Mouse (Mus musculus): Measurements from ENCODE around the gene Olfr1056. TPM values are rescaled to one million over a fixed set of nuclear protein-coding genes. Genes with fewer than 3 reads are reported as not detected.

Olfr1056 gene
- total and polyA plus RNA-seq, 2 experiments = not detected

DNA sequence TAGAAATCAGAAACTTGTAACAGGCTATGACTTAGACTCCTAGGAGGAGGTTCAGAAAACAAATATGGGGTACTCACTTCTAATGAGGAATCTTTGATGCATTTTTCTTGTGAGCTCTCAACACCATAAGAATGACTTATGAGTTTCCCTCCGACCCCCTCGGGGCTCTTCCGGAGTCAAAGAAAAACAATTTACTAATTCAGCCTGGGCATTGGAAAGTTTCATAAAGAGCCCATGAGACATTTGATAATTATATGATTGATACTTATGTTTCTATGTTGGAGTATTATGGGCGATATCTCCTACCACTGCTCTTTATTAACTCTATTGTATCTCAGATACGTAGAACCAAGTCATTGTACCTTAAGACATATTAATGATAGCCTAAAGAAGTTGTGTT, 12.1 kb downstream of the Olfr1056 start, which contains the start of gene Olfr1055:
Gene Olfr1055 (minus strand): TSS at position 101 of the 400 bp plus-strand sequence.
- no peak for DNase-seq (ENCODE audit: extremely low read depth, low read depth, low spot score)
- no peak for TF ChIP-seq CTCF (IDR thresholded peaks at IDR 0.05; ENCODE audit: low read depth, low read length)
- TF ChIP-seq POLR2A (IDR thresholded peaks at IDR 0.05; ENCODE audit: extremely low read depth, insufficient read depth, low read length) = no peak

DNA sequence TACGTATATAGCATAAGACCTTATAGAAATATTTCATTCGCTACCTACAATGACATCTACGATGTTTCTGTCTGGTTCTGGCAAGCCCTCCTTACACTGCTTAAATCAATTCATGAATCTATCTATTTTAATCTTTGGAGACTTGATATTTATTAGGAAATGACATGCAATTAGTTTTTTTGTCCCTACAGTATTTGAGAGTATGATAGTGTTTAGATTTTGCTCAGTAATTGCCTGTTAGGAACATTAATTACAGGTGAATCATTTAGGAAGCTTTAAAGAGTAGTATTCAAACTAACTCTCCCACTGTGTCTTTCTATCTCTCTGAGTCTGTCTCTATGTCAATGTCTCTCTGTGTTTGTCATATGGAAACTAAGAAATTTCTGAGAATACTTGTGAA, 26.9 kb downstream of the Olfr1056 start, which contains the start of gene Olfr1054:
Gene Olfr1054 (minus strand): TSS at position 101 of the 400 bp plus-strand sequence.
- no peak for DNase-seq (ENCODE audit: extremely low read depth, low read depth, low spot score)
- TF ChIP-seq POLR2A (IDR thresholded peaks at IDR 0.05; ENCODE audit: extremely low read depth, insufficient read depth, low read length) (no peak), CTCF (IDR thresholded peaks at IDR 0.05; ENCODE audit: low read depth, low read length) (no peak)
- 83% methylated on average over 3 of the region's 3 CpGs for WGBS
- Histone ChIP-seq H3K36me3 (ENCODE audit: control insufficient read depth, insufficient read depth, low read length) (no peaks in the 10 kb centered on the region), H3K4me1 (ENCODE audit: control insufficient read depth, insufficient read depth, low read length) (no peaks in the 10 kb centered on the region), H3K27me3 (ENCODE audit: control insufficient read depth, insufficient read depth, low read length) (no peaks in the 10 kb centered on the region), H3K9ac (ENCODE audit: low read depth, low read length) (no peak within 1 kb of the TSS), H3K27ac (replicated peaks; ENCODE audit: insufficient read depth, low read depth, low read length) (no peak within 1 kb of the TSS), H3K4me3 (ENCODE audit: insufficient read depth, low read depth, low read length) (no peak within 1 kb of the TSS), H3K79me2 (ENCODE audit: control insufficient read depth, insufficient read depth, low read length) (no peaks in the 10 kb centered on the region)

More for the DNA sequence above, 12.1 kb downstream of the Olfr1056 start, which contains the start of gene Olfr1055:
- no peak within 1 kb of the TSS for H3K27ac ChIP-seq (replicated peaks; ENCODE audit: insufficient read depth, low read depth, low read length)
- H3K36me3 ChIP-seq (ENCODE audit: control insufficient read depth, insufficient read depth, low read length) = no peaks in the 10 kb centered on the region
- no peaks in the 10 kb centered on the region for H3K4me1 ChIP-seq (ENCODE audit: control insufficient read depth, insufficient read depth, low read length)
- no peak within 1 kb of the TSS for H3K9ac ChIP-seq (ENCODE audit: low read depth, low read length)
- H3K79me2 ChIP-seq (ENCODE audit: control insufficient read depth, insufficient read depth, low read length) = no peaks in the 10 kb centered on the region
- no peak within 1 kb of the TSS for H3K4me3 ChIP-seq (ENCODE audit: insufficient read depth, low read depth, low read length)
- H3K27me3 ChIP-seq (ENCODE audit: control insufficient read depth, insufficient read depth, low read length) = no peaks in the 10 kb centered on the region
- WGBS = 85% methylated on average over 5 of the region's 5 CpGs

DNA sequence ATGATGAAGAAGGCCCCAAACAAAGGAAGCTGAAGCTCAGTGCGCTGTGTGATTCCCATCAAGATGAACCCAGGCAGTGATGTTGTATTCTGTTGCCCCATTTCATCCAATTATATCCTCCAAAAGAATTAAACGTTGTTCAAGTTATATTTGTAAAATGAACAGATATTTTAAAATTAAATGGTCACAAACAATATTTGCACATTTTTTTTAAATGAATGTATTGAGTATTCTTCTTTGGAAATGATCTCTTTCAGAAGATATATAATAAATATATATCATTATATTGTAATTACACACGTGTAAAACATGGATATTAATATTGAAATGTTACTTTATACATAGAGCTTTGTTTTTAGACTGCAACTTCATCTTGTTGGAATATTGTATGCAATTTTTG, 47.1 kb downstream of the Olfr1056 start, which contains the start of gene Olfr1053:
Gene Olfr1053 (minus strand): TSS at position 101 of the 400 bp plus-strand sequence.
- WGBS = 57% methylated on average over 3 of the region's 3 CpGs
- Histone ChIP-seq H3K9ac (ENCODE audit: low read depth, low read length) (no peak within 1 kb of the TSS), H3K27me3 (ENCODE audit: control insufficient read depth, insufficient read depth, low read length) (no peaks in the 10 kb centered on the region), H3K4me1 (ENCODE audit: control insufficient read depth, insufficient read depth, low read length) (no peaks in the 10 kb centered on the region), H3K4me3 (ENCODE audit: insufficient read depth, low read depth, low read length) (no peak within 1 kb of the TSS), H3K79me2 (ENCODE audit: control insufficient read depth, insufficient read depth, low read length) (no peaks in the 10 kb centered on the region), H3K27ac (replicated peaks; ENCODE audit: insufficient read depth, low read depth, low read length) (no peak within 1 kb of the TSS), H3K36me3 (ENCODE audit: control insufficient read depth, insufficient read depth, low read length) (no peaks in the 10 kb centered on the region)
- DNase-seq (ENCODE audit: extremely low read depth, low read depth, low spot score) = no peak
- TF ChIP-seq CTCF (IDR thresholded peaks at IDR 0.05; ENCODE audit: low read depth, low read length) = no peak

Other genes starting within 250 kb of the Olfr1056 start
- gene Olfr1039, start 226.5 kb downstream of the Olfr1056 start, total RNA-seq (2014; rRNA removed) = not detected in 2 replicates
- gene Olfr1039, start 226.5 kb downstream of the Olfr1056 start, polyA plus RNA-seq (2012; rRNA removed) = not detected in 2 replicates
- gene Olfr1040, start 215.7 kb downstream of the Olfr1056 start, total RNA-seq (2014; rRNA removed) = not detected in 2 replicates
- not detected in 2 replicates for gene Olfr1040, start 215.7 kb downstream of the Olfr1056 start, polyA plus RNA-seq (2012; rRNA removed)
- gene Olfr1042, start 200.6 kb downstream of the Olfr1056 start, total RNA-seq (2014; rRNA removed) = not detected in 2 replicates
- gene Olfr1042, start 200.6 kb downstream of the Olfr1056 start, polyA plus RNA-seq (2012; rRNA removed) = not detected in 2 replicates
- gene Olfr1043, start 194.9 kb downstream of the Olfr1056 start, total RNA-seq (2014; rRNA removed) = not detected in 2 replicates
- not detected in 2 replicates for gene Olfr1043, start 194.9 kb downstream of the Olfr1056 start, polyA plus RNA-seq (2012; rRNA removed)
- gene Olfr1044, start 184.6 kb downstream of the Olfr1056 start, total RNA-seq (2014; rRNA removed) = not detected in 2 replicates
- not detected in 2 replicates for gene Olfr1044, start 184.6 kb downstream of the Olfr1056 start, polyA plus RNA-seq (2012; rRNA removed)
- not detected in 2 replicates for gene Olfr52, start 176.8 kb downstream of the Olfr1056 start, total RNA-seq (2014; rRNA removed)
- gene Olfr52, start 176.8 kb downstream of the Olfr1056 start, polyA plus RNA-seq (2012; rRNA removed) = not detected in 2 replicates
- not detected in 2 replicates for gene Olfr1045, start 159.5 kb downstream of the Olfr1056 start, total RNA-seq (2014; rRNA removed)
- gene Olfr1045, start 159.5 kb downstream of the Olfr1056 start, polyA plus RNA-seq (2012; rRNA removed) = not detected in 2 replicates
- gene Olfr1046, start 143.2 kb downstream of the Olfr1056 start, total RNA-seq (2014; rRNA removed) = not detected in 2 replicates
- not detected in 2 replicates for gene Olfr1046, start 143.2 kb downstream of the Olfr1056 start, polyA plus RNA-seq (2012; rRNA removed)
- gene Olfr1047, start 131.1 kb downstream of the Olfr1056 start, total RNA-seq (2014; rRNA removed) = not detected in 2 replicates
- gene Olfr1047, start 131.1 kb downstream of the Olfr1056 start, polyA plus RNA-seq (2012; rRNA removed) = not detected in 2 replicates
- not detected in 2 replicates for gene Olfr1048, start 122.2 kb downstream of the Olfr1056 start, total RNA-seq (2014; rRNA removed)
- gene Olfr1048, start 122.2 kb downstream of the Olfr1056 start, polyA plus RNA-seq (2012; rRNA removed) = not detected in 2 replicates
- gene Olfr1049, start 104.1 kb downstream of the Olfr1056 start, total RNA-seq (2014; rRNA removed) = not detected in 2 replicates
- gene Olfr1049, start 104.1 kb downstream of the Olfr1056 start, polyA plus RNA-seq (2012; rRNA removed) = not detected in 2 replicates
- not detected in 2 replicates for gene Olfr1051, start 83.4 kb downstream of the Olfr1056 start, total RNA-seq (2014; rRNA removed)
- not detected in 2 replicates for gene Olfr1051, start 83.4 kb downstream of the Olfr1056 start, polyA plus RNA-seq (2012; rRNA removed)
- gene Olfr1052, start 70.0 kb downstream of the Olfr1056 start, total RNA-seq (2014; rRNA removed) = not detected in 2 replicates
- not detected in 2 replicates for gene Olfr1052, start 70.0 kb downstream of the Olfr1056 start, polyA plus RNA-seq (2012; rRNA removed)
- gene Olfr1053, start 47.2 kb downstream of the Olfr1056 start, total RNA-seq (2014; rRNA removed) = not detected in 2 replicates
- not detected in 2 replicates for gene Olfr1053, start 47.2 kb downstream of the Olfr1056 start, polyA plus RNA-seq (2012; rRNA removed)
- not detected in 2 replicates for gene Olfr1054, start 27.0 kb downstream of the Olfr1056 start, total RNA-seq (2014; rRNA removed)
- gene Olfr1054, start 27.0 kb downstream of the Olfr1056 start, polyA plus RNA-seq (2012; rRNA removed) = not detected in 2 replicates
- not detected in 2 replicates for gene Olfr1055, start 12.2 kb downstream of the Olfr1056 start, total RNA-seq (2014; rRNA removed)
- gene Olfr1055, start 12.2 kb downstream of the Olfr1056 start, polyA plus RNA-seq (2012; rRNA removed) = not detected in 2 replicates
- gene Olfr1057, start 15.9 kb upstream of the Olfr1056 start, total RNA-seq (2014; rRNA removed) = not detected in 2 replicates
- not detected in 2 replicates for gene Olfr1057, start 15.9 kb upstream of the Olfr1056 start, polyA plus RNA-seq (2012; rRNA removed)
- not detected in 2 replicates for gene Olfr1058, start 26.1 kb upstream of the Olfr1056 start, total RNA-seq (2014; rRNA removed)
- not detected in 2 replicates for gene Olfr1058, start 26.1 kb upstream of the Olfr1056 start, polyA plus RNA-seq (2012; rRNA removed)
- gene Olfr1061, start 51.6 kb upstream of the Olfr1056 start, total RNA-seq (2014; rRNA removed) = not detected in 2 replicates
- not detected in 2 replicates for gene Olfr1061, start 51.6 kb upstream of the Olfr1056 start, polyA plus RNA-seq (2012; rRNA removed)
- gene Olfr1062, start 64.3 kb upstream of the Olfr1056 start, total RNA-seq (2014; rRNA removed) = not detected in 2 replicates
- gene Olfr1062, start 64.3 kb upstream of the Olfr1056 start, polyA plus RNA-seq (2012; rRNA removed) = not detected in 2 replicates
- not detected in 2 replicates for gene Olfr1065, start 88.1 kb upstream of the Olfr1056 start, total RNA-seq (2014; rRNA removed)
- gene Olfr1065, start 88.1 kb upstream of the Olfr1056 start, polyA plus RNA-seq (2012; rRNA removed) = not detected in 2 replicates
- gene Olfr1066, start 93.8 kb upstream of the Olfr1056 start, total RNA-seq (2014; rRNA removed) = not detected in 2 replicates
- gene Olfr1066, start 93.8 kb upstream of the Olfr1056 start, polyA plus RNA-seq (2012; rRNA removed) = not detected in 2 replicates
- gene Olfr228, start 124.9 kb upstream of the Olfr1056 start, total RNA-seq (2014; rRNA removed) = not detected in 2 replicates
- gene Olfr228, start 124.9 kb upstream of the Olfr1056 start, polyA plus RNA-seq (2012; rRNA removed) = not detected in 2 replicates
- gene Olfr1076, start 146.0 kb upstream of the Olfr1056 start, total RNA-seq (2014; rRNA removed) = not detected in 2 replicates
- not detected in 2 replicates for gene Olfr1076, start 146.0 kb upstream of the Olfr1056 start, polyA plus RNA-seq (2012; rRNA removed)
- gene Olfr1079, start 180.0 kb upstream of the Olfr1056 start, total RNA-seq (2014; rRNA removed) = not detected in 2 replicates
- gene Olfr1079, start 180.0 kb upstream of the Olfr1056 start, polyA plus RNA-seq (2012; rRNA removed) = not detected in 2 replicates
- not detected in 2 replicates for gene Olfr1080, start 195.8 kb upstream of the Olfr1056 start, total RNA-seq (2014; rRNA removed)
- gene Olfr1080, start 195.8 kb upstream of the Olfr1056 start, polyA plus RNA-seq (2012; rRNA removed) = not detected in 2 replicates
- gene Olfr1082, start 236.5 kb upstream of the Olfr1056 start, total RNA-seq (2014; rRNA removed) = not detected in 2 replicates
- not detected in 2 replicates for gene Olfr1082, start 236.5 kb upstream of the Olfr1056 start, polyA plus RNA-seq (2012; rRNA removed)

Data from liver, adult 2 months (tissue).